Mouse (Mus musculus) c-Kit-positive CD71-positive TER-119-positive erythroid progenitor cells, embryonic 14.5 days (primary cell): Measurements from ENCODE around the gene Wnt8b.
"Not testable (repeated sequence)": the region's sequence is repeated elsewhere in the genome, so short reads cannot be mapped to it uniquely, and the experiment has no call there.

ENCODE experiments used
- DNase-seq: peaks from one replicate; pipeline ENCODE4 v3.0.0-alpha.2; 2013; ENCODE audit warnings: low spot score

Gene Wnt8b

GRCm38 (mm10) chr19:44493128-44493527, at the start of gene Wnt8b:
TSS of gene Wnt8b (plus strand) at chr19:44493472.
- DNase-seq = no peak

- no peak for DNase-seq
Observed at GRCm38 (mm10) chr19:44445755-44446154, 47.5 kb upstream of the Wnt8b start.

GRCm38 (mm10) chr19:44447927-44448326, 45.3 kb upstream of the Wnt8b start:
- DNase-seq = no peak

GRCm38 (mm10) chr19:44454862-44455261, 38.4 kb upstream of the Wnt8b start:
- no peak for DNase-seq

- no peak for DNase-seq
Observed at GRCm38 (mm10) chr19:44455356-44455755, 37.9 kb upstream of the Wnt8b start.

- DNase-seq = no peak
Observed at GRCm38 (mm10) chr19:44457359-44458055, 35.8 kb upstream of the Wnt8b start.

- no peak for DNase-seq
Observed at GRCm38 (mm10) chr19:44458696-44459095, 34.6 kb upstream of the Wnt8b start.

GRCm38 (mm10) chr19:44460441-44460840, 32.8 kb upstream of the Wnt8b start:
- no peak for DNase-seq

GRCm38 (mm10) chr19:44461500-44461899, 31.8 kb upstream of the Wnt8b start:
- DNase-seq = no peak

- DNase-seq = no peak
Observed at GRCm38 (mm10) chr19:44462141-44462540, 31.1 kb upstream of the Wnt8b start.

- not testable (repeated sequence) for DNase-seq
Observed at GRCm38 (mm10) chr19:44465960-44466525, 27.2 kb upstream of the Wnt8b start.

- peak; percentile 72 for DNase-seq
Observed at GRCm38 (mm10) chr19:44474158-44474557, 19.1 kb upstream of the Wnt8b start.

GRCm38 (mm10) chr19:44475268-44475667, 18.0 kb upstream of the Wnt8b start:
- no peak for DNase-seq

- DNase-seq = no peak
Observed at GRCm38 (mm10) chr19:44476541-44476940, 16.7 kb upstream of the Wnt8b start.

- DNase-seq = peak; percentile 55
Observed at GRCm38 (mm10) chr19:44487266-44487665, 6.0 kb upstream of the Wnt8b start.

- no peak for DNase-seq
Observed at GRCm38 (mm10) chr19:44496511-44496910, 3.2 kb downstream of the Wnt8b start.

- DNase-seq = no peak
Observed at GRCm38 (mm10) chr19:44496941-44497340, 3.7 kb downstream of the Wnt8b start.

- no peak for DNase-seq
Observed at GRCm38 (mm10) chr19:44498936-44499335, 5.7 kb downstream of the Wnt8b start.

- no peak for DNase-seq
Observed at GRCm38 (mm10) chr19:44500240-44500639, 7.0 kb downstream of the Wnt8b start.

- DNase-seq = no peak
Observed at GRCm38 (mm10) chr19:44501925-44502324, 8.7 kb downstream of the Wnt8b start.

- DNase-seq = no peak
Observed at GRCm38 (mm10) chr19:44502741-44503140, 9.5 kb downstream of the Wnt8b start.

GRCm38 (mm10) chr19:44510534-44511175, 17.4 kb downstream of the Wnt8b start:
- no peak for DNase-seq

GRCm38 (mm10) chr19:44511451-44512231, 18.4 kb downstream of the Wnt8b start:
- DNase-seq = no peak
